Mouse (Mus musculus) induced T-regulatory cell, adult 2 months (primary cell): Measurements from ENCODE around the gene Tvp23b.

ENCODE experiments used
- DNase-seq: peaks from one replicate; pipeline ENCODE4 v3.0.0-alpha.2; 2012; ENCODE audit warnings: low read depth

Gene Tvp23b

DNA sequence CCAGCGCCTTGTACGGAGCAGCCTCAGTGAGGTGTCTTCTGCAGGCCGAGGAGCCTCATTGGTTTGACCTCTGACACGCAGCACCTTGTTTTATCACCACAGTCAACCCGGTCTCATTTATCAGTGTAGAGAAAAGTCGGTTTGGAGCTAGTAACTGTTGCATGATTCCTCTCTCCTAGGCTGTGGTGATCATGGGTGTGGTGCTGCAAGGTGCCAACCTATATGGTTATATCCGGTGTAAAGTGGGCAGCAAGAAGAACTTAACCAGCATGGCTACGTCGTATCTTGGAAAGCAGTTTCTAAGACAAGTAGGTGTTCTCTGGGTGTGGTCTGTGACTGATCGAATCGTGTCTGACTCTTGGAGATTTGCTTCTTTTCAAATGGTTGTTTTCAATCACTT is 12.5 kb downstream of the Tvp23b start:
- DNase-seq = no peak

DNA sequence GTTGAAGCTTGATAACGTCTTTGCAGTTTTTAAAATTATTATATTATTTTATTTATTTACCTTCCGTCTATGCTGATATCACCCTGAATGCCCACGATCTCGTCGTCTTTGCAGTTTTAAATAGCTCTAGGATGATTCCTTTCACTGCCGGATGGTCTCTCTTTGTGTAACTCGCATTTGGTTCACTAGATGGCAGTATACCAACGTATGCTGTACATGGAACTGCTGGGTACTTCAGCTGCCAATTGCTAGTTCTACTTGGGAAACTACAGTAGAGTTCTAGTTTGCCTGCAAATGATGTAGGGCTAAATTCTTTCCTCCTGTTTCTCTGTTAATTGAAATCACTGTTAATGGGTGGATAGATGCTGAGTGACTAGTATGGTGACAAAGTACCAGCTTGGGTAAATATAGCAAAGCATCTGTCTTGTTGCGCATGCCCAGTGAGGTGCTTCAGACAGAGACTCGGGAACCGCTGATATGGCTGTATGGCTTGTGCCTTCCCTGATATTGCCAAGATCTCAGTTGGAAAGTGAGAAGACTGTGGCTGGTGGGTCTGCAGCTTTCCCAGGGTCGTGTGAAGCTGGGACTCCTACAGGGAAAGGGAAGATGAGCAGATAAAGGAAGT is 22.6 kb downstream of the Tvp23b start:
- DNase-seq = peak; percentile 79

DNA sequence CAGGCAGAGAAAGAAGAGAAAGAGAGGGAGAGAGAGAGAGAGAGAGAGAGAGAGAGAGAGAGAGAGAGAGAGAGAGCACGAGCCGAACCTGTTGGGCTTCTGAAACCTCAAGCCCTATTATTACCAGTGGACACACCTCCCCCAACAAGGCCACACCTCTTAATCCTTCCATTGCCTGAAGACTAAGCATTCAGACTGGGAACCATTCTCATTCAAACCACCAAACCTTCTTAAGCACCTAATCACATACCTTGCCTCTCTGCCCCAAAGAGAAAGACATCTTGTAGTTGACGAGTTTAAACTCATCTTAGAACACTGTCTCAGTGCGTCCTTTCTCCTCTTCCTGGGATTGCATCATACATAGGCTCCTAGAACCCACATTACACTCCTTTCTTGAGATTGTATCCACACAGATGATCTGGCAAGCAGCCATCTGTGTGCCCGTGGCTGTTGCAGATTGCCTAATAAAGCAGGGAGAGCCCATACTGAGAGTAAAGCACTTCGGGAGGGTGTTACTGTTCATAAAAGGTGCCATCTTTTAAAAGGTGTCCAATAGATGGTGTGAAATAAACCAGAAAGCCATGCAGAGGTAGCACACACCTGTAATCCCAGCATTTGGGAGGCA is 24.7 kb downstream of the Tvp23b start:
- DNase-seq = no peak

DNA sequence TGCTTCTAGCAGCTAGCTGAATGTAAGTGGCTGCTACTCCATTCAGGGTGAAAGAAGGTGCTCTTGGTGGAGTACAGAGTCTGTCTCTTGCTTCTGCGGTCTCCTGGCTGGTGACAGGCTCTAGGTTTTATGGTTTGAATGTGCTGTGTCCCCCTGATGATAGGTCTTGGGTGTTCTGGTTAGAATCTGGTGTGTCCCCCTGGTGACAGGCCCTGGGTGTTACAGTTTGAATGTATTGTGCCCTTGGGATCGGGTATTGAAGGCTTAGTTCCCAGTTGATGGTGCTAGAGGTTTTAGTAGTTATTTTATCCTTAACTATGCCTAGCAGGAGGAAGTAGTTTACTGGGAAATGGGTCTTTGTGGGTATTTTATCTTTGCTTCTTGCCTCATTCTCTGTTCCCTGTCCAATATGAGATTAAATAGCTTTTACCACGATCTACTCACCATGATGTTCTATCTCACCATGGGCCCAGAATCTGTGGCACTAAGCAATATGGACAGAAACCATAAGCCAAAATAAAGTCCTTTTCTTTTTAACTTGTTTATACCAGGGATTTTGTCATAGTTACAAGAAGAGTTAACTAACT is 30.6 kb downstream of the Tvp23b start:
- DNase-seq = peak; percentile 38

DNA sequence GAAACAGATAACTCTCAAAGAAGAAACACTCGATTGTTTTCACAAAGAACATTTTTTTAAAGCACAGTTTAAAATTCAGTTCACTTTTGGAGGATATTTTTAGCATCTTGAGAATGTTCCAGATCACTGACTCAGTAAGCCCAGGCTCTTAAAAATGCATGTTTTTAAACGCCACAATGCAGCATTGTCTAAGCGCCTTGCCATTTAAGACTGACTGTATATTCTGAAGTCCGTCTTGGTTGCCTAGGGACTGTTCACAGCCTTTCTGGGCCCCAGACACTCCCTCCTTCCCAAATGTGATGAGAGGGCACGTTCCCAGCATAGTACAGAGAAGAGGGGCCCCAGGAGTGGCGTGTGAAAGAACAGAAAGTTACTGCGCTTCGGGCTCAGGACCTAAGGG is 32.1 kb downstream of the Tvp23b start:
- no peak for DNase-seq

DNA sequence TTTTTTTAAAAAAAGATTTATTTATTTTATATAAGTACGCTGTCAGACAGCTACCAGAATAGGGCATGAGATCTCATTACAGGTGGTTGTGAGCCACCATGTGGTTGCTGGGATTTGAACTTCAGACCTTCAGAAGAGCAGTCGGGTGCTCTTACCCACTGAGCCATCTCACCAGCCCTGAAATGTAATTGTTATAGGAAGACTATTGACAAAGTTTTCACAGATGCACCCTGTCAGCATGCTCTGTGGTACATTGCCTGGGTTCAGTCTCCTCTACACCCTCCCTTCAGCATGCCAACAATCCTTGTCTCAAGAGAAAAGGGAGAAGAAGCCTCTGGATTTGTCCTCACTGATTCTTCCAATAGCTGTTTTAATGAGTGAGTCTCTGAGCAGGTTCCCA is 33.9 kb downstream of the Tvp23b start:
- DNase-seq = no peak

DNA sequence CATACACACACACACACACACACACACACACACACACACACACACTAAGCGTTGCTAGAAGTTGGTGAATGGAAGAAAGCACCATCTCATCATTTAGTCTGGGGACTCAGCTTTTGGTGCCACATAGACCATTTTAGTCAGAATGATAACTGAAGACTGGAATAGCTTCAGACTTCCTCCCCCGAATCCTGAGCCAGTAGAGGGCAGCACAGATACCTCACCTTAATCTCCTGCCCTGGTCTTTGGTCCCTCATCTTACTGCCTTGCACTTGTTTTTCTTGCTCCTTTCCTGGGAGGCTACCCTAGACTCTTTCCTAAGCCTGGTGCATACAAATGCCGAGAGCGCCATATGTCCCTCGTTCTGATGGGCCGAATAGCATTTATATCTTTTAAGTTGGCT is 35.3 kb downstream of the Tvp23b start:
- peak; percentile 21 for DNase-seq

DNA sequence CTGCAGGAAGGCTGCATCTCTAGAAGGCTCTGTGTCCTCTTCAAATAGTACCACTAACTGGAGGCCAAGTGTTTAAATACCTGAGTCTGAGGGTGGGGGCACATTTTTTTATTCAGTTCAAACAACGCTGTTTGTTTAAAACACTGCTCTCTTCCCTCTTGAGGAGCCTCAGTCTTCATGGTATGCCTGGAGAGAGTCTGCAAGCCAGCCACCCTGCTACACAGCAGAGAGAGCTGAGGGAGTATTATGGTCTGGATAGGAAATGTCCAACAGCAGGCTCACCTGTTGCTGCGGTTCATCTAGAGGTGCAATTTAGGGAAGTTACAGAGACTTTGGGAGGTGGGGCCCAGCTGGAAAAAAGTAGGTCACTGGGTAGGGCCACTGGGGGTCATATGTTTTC is 36.2 kb downstream of the Tvp23b start:
- DNase-seq = no peak

DNA sequence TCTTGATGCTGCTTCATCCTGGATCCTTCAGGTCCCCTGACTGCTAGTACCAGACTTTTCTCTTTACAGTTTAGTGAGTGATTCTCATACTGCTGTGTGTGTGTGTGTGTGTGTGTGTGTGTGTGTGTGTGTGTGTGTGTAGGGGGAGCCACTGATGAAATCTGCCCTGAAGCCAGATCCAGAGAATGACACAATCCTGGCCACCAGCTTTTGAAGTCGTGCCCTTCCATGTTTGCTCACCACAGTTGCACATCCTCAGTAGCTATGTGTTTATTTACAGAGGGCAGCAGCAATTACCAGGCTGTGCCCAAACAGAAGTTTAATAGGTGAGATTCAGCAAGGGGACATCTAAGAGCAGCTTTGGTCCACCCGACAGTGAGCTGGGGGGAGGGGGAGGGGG is 37.5 kb downstream of the Tvp23b start:
- no peak for DNase-seq

DNA sequence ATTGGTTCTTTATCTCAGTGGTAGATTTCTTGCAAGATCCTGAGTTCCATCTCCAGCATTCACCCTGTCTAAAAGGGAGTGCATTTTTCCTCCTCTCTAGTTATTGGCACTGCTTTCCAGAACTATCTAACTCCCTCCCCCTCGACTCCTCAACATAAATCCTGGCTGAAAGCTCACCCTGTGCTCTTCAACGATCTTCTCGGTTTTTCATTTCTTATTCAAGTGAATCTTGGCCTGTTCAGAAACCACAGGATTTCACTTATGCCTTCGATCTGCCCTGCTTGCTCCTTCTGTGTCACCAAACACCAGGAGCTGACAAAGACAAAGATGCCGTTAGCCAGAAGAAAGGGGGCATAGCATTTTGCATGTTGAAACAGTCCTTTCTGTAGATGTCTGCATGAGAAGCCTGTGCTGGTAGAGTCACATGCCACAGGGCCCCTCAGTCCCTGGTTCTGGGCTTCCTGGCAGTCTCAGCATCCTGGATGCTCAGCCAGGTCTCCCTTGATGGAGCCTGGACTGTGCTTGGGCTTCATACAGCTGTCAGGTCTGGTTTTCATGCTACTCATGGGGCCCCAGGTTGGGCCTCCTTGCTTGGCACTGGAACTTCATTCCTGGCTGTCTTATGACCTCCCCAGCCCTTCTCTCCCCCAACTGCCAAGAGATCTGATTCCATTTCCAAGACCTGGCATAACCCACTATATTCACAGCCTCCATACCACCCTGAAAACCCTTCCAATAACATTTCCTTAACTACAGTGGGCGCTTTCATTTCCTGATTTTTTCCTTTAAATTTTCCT is 40.9 kb downstream of the Tvp23b start:
- no peak for DNase-seq

DNA sequence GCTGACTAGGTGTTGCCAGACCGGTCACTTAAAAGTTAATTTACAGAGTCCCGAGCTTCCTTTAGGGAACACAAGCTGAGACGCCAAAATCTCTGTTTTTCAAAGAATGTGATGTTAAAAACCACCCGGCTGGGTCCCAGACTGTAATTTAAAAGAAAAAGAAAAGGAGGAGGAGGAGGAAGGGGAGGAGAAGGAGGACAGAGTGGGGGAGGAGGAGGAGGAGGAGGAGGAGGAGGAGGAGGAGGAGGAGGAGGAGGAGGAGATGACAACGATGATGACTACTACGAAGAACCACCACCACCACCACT is 41.4 kb downstream of the Tvp23b start:
- no peak for DNase-seq

DNA sequence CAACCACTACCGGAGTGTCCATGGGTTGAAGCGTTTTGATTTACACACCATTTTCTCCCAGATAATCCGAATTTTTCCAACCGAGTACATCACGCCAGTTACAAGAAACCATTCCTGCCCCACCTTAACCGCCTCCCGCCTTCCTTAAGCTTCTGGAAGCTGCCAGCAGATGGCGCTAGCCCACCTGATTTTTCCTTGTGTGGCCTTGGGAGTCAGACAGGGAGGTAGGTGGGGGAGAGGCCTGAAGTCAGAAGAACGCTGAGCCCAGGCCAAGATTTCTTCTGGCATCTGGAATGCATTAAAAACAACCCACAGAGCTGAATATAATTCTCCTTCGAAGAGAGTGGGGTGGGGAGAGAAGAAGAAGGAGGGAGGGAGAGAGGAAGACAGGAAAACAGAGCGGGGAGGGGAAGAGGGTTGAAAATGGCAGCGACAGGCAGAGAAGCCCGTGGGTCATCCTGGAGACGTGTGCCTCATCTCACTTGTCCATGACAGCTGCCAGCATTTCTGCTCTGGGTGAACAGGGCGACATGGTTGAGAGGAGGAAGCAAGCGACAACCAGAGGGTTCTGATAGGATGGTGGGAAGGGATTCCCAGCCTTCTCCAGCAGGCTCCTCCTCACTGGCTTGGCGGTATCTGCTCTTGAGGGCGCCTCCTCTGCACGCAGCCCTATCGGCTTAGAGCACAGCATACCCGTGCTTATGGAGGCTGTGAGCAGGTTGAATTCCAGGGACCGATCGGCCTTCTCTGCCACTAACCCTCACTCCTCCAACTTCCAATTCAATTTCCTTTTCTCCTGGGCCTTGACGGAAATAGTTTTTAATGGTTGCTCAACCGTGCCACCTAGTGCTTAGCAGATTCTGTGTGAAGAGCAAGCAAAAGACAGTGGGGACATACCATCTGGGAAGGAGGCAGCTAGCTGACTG is 42.1 kb downstream of the Tvp23b start:
- peak; percentile 74 for DNase-seq

DNA sequence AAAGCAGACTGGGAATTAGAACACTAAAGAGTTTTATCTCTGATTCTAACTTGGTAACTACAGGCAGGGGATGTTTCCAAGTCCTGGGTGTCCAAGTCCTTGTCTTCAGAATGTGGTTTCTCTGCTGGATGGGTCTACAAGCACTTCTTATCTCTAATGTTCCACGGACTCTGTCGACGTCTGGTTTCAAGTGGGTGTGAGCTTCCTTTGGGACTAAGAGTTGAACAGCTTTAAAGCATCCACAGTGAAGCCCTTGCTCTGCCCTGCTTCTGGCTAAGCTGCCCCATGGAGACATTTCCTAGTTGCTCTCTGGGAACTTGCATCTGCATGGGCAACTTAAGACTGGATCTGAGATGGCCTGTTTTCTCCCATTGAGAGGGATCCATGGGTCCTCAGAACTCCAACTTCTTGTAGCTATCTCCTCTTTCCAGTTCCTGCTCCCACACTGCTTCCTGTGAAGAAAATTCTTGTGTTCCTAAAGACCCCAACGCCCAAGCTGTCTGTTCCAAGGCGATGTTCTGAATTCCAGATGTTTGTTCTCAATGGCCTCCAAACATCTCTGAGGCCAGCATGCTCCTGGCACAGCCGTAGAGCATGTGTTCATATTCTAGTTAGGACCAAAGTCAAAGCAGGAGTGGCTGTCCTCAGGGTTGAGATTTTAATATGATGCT is 45.0 kb downstream of the Tvp23b start:
- no peak for DNase-seq

DNA sequence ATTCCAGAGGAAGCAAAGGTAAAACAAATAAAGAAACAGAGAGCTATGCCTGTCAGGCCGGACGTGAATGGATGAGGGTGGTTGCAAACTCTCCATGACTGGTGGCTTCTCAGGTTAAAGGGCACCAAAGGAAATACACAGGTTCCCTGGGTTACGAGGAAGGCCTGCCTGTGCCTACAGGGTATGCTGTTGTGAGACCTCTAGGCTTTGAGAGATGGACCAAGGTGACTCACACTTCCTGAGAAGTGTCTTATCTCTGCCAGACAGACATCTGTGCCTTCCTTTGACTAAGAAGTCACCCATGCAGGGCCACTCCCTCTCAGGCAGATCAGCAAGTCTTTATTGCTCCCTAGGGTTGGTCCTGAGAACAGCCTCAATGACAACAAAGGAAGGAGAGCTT is 50.5 kb downstream of the Tvp23b start:
- peak; percentile 24 for DNase-seq

DNA sequence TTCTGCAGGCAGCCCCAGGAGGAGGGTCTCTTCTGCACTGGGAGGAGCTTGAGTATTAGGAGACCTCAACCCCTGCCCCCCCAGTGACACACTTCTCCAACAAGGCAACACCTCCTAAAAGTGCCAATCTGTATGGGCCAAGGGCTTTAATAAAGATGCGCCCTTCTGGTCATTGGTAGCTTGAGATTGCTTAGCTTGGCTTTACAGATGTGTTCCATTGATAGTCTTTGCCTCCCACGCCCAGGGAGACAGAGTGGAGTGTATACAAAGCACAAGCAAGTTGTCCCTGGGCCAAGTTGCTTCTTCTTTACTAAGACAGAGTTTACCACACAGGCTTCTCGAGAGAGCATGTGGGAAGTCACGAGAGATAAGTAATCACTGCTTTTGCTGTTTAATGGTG is 51.3 kb downstream of the Tvp23b start:
- DNase-seq = no peak

DNA sequence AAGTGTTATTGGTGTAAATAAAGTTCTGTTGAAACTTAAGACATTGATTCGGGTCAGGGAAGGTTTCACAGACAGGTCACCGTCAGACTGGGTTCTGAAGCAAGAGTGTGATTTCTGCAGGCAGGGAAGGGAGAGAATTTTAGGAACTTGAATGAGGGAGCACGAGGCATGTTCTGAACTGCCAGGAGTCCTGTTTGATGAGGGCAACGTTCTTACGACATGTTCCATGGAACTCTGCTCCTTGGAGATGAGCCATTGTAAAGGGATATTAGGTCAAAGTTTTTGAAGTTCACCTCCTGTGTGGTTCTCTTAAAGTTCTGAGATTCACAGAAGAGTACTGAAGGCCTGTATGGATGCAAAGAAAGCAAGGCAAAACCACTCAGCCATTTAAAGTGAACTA is 51.9 kb downstream of the Tvp23b start:
- no peak for DNase-seq

DNA sequence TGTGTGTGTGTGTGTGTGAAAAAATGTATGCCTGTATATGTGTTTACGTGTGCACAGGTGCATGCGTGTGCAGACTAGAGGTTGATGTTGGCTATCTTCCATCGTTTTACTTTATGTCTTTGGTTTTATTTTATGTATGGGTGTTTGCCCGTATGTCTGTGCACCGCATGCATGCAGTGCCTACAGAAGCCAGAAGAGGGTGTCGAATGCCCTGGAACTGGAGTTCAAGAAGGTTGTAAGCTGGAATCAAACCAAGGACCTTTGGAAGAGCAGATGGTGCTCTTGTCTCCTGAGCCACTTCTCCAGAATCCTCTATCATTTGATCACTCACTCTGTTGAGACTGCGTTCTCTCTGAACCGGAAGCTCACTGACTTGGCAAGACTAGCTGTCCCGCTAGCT is 53.8 kb downstream of the Tvp23b start:
- DNase-seq = no peak

DNA sequence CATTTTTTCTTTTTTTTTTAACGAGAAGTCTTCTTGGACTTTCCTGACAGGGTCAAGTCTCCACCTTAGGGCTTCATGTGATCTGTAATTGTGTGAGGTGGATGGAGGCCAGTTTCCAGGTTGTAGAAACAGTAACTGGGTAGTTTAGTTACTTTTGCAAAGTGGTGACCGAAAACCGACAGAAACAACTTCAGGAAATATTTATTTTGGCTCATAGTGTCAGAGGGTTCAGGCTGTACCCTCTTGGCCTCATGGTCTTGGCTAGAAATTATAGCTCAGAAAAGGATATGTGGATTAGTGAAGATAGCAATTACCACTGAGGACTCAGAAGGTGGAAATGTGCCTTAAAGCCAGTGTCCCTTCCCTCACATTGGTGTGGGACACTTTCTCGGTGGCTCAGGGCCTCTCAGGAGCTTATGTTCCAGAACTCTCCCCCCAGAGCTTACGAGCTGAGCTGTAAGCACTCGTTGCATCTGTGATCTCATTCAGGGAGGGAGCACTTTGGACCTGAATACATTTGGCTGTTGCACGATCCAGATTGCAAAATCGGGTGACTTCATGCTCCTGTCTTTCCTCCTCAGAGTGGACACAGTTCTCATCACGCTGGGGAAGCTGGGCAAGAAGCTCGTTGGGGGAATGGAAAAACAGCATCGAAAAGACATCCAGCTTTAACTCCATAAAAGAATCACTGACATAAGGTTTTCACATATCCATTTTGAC is 55.7 kb downstream of the Tvp23b start:
- DNase-seq = no peak

DNA sequence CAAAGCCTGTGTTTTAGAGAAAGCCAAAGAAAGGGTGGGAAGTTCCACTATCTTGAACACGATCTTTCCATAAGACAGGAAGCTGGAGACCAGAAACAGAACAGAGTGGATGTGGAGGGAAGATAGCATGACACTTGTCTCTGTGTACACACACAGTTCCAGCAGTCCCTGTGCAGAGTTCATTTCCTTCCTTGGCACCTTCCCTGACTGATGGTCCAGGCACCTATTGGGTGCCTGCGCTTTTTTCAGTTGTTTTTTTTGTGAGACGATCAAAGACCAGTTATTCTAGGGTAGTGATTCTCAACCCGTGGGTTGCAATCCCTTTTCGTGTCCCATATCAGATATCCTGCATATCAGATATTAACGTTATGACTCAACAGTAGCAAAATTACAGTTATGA is 58.7 kb downstream of the Tvp23b start:
- no peak for DNase-seq

DNA sequence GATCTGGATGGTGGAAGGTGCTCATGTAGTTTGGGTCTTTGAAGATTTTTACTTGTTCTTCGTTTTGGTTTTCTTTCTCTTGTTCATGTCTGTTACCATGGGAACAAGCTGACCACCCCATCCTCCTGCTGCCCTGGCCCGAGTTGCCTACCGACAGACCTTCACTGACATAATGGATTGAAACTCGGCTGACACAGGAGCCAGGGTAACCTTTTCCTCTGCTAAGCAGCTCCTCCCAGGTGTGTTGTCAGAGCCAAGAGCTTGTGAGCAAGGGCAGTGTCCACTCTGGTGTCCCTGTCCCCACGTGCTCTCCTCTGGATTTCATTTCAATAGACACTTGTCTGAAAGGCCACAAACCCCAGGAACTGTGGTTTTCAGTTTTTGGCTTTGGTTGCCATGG is 59.7 kb downstream of the Tvp23b start:
- no peak for DNase-seq

DNA sequence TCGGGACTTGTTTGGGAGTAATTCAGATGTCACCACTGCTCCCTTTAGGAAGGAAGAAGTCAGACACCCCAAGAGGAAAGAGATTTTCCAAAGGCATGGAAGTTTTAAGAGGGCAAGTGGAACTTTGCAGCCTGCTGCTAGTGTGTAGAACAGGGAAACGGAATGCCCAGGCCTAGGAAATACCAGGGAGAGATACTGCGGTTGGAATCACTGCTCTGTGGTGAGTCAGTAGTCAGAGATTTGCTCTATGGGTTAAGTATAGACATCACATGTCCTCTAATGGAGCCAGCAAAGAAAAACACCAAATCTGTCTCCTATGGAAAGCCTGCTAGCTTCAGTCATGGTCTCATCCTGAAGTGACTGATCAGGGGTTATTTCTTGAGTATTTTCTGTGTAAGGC is 60.9 kb downstream of the Tvp23b start:
- DNase-seq = no peak
